Mouse (Mus musculus): ENCODE results near the gene Mast2.

GRCm38 (mm10) chr4:116293296-116293695 is 170.7 kb downstream of the Mast2 start:
- no peak for TF ChIP-seq CTCF (IDR thresholded peaks at IDR 0.05; ENCODE audit: control insufficient read depth, insufficient read depth, low read length)
- no peak for TF ChIP-seq POLR2A (IDR thresholded peaks at IDR 0.05; ENCODE audit: borderline replicate concordance, control insufficient read depth, low read depth, low read length)

Measured in bone marrow, adult 2 months (tissue).